16 mouse cellular contexts compared by ENCODE assay signal in genomic region chr15:83257906-83258305, GRCm38 (mm10). TPM values are rescaled to one million over a fixed set of nuclear protein-coding genes. Genes with fewer than 3 reads are reported as not detected.
DNase-seq lines count a peak whose midpoint lies in the region; ATAC-seq and TF ChIP-seq lines count a peak whose summit lies in the region.
"Had no signal": no experiment of that assay in that cellular context is flagged by ENCODE, and none has a peak within 500 bp of the region (broad histone marks: within the 10 kb centered on the region; RNA-seq: fewer than 3 reads in every experiment).

No protein-coding gene starts in this region.

- 60% methylated on average over 13 of the region's 13 CpGs for WGBS in limb, embryonic 14.5 days
- WGBS in limb, embryonic 10.5 days = 88% methylated on average over 13 of the region's 13 CpGs
- WGBS in stomach, embryonic 14.5 days = 68% methylated on average over 13 of the region's 13 CpGs
- 55% methylated on average over 13 of the region's 13 CpGs for WGBS in stomach, postnatal 0 days

- H3K27me3 ChIP-seq in limb, embryonic 14.5 days (ENCODE audit: control insufficient read depth, insufficient read depth, low read length) = no peaks in the 10 kb centered on the region
- peaks cover 8% of the 10 kb centered on the region for H3K27me3 ChIP-seq in limb, embryonic 10.5 days (ENCODE audit: low read depth, poor library complexity, severe bottlenecking)
- H3K27me3 ChIP-seq in stomach, embryonic 14.5 days (ENCODE audit: control insufficient read depth, insufficient read depth, low read length) = no peaks in the 10 kb centered on the region
- no peaks in the 10 kb centered on the region for H3K27me3 ChIP-seq in stomach, postnatal 0 days (ENCODE audit: control insufficient read depth, insufficient read depth, low read length)
- H3K27me3 ChIP-seq: midbrain, embryonic 15.5 days had no signal

- no peak for TF ChIP-seq CTCF in stomach, postnatal 0 days (IDR thresholded peaks at IDR 0.05; ENCODE audit: low read depth)

- ATAC-seq in limb, embryonic 14.5 days (ENCODE audit: low FRiP score, low read depth) = no peak
- no peak for ATAC-seq in stomach, embryonic 14.5 days (ENCODE audit: insufficient number of reproducible peaks, insufficient read depth, low FRiP score, low read depth)
- no peak for ATAC-seq in stomach, postnatal 0 days (ENCODE audit: low FRiP score, low TSS enrichment)
- ATAC-seq: liver, postnatal 0 days; midbrain, embryonic 15.5 days had no signal

- H3K4me2 ChIP-seq in limb, embryonic 14.5 days (replicated peaks; ENCODE audit: low read depth, low read length, severe bottlenecking) = no peak overlapping the region
- H3K4me2 ChIP-seq in stomach, embryonic 14.5 days (replicated peaks; ENCODE audit: low read depth, low read length) = no peak overlapping the region
- H3K4me2 ChIP-seq in stomach, postnatal 0 days (replicated peaks; ENCODE audit: low read depth) = no peak overlapping the region
- H3K4me2 ChIP-seq: midbrain, embryonic 15.5 days; neural tube, embryonic 13.5 days had no signal

- H3K27ac ChIP-seq in limb, embryonic 14.5 days (replicated peaks; ENCODE audit: low read depth, low read length) = no peak overlapping the region
- H3K27ac ChIP-seq in limb, embryonic 10.5 days = no peak overlapping the region
- H3K27ac ChIP-seq in stomach, embryonic 14.5 days (ENCODE audit: low read length) = peak overlapping the region; percentile 44; the same call in 1 of the 2 replicates
- no peak overlapping the region for H3K27ac ChIP-seq in stomach, postnatal 0 days (replicated peaks)
- H3K27ac ChIP-seq: midbrain, embryonic 15.5 days; neural tube, embryonic 13.5 days had no signal

- H3K9ac ChIP-seq in limb, embryonic 14.5 days (ENCODE audit: low read depth, low read length, severe bottlenecking) = no peak overlapping the region
- no peak overlapping the region for H3K9ac ChIP-seq in stomach, embryonic 14.5 days (replicated peaks; ENCODE audit: low read depth, low read length)
- H3K9ac ChIP-seq in stomach, postnatal 0 days (ENCODE audit: low read length) = no peak overlapping the region
- H3K9ac ChIP-seq: liver, postnatal 0 days; midbrain, embryonic 15.5 days; neural tube, embryonic 13.5 days had no signal

- DNase-seq in cerebellum, postnatal 10 days = peak; percentile 44 to 49
- DNase-seq in cerebellum, postnatal 36 days = no peak
- peak; percentile 13 to 36 for DNase-seq in heart, postnatal 14 days
- DNase-seq in heart, postnatal 25 days (ENCODE audit: low spot score) = no peak
- peak; percentile 31 for DNase-seq in limb, embryonic 14.5 days (ENCODE audit: low spot score)
- DNase-seq in limb, embryonic 10.5 days (ENCODE audit: low spot score) = no peak
- no peak for DNase-seq in stomach, postnatal 0 days (ENCODE audit: low spot score)
- DNase-seq: adrenal gland, postnatal 36 days; cerebellum, adult 11 months; layer of hippocampus, adult 9-11 months; liver, postnatal 0 days; retina, postnatal 1 day had no signal

- no peaks in the 10 kb centered on the region for H3K36me3 ChIP-seq in limb, embryonic 14.5 days (ENCODE audit: control insufficient read depth, insufficient read depth, low read length)
- H3K36me3 ChIP-seq in limb, embryonic 10.5 days = no peaks in the 10 kb centered on the region
- no peaks in the 10 kb centered on the region for H3K36me3 ChIP-seq in stomach, embryonic 14.5 days (ENCODE audit: control insufficient read depth, insufficient read depth, low read length)
- H3K36me3 ChIP-seq in stomach, postnatal 0 days (ENCODE audit: control insufficient read depth, insufficient read depth, low read length) = no peaks in the 10 kb centered on the region
- H3K36me3 ChIP-seq: midbrain, embryonic 15.5 days; neural tube, embryonic 13.5 days had no signal

- TF ChIP-seq EP300 in stomach, postnatal 0 days (optimal IDR thresholded peaks at IDR 0.05) = no peak

- no peak for TF ChIP-seq POLR2A in limb, embryonic 14.5 days (IDR thresholded peaks at IDR 0.05; ENCODE audit: borderline replicate concordance, extremely low read depth, insufficient read depth, insufficient read length)

- H3K4me1 ChIP-seq in limb, embryonic 14.5 days (ENCODE audit: control insufficient read depth, insufficient read depth, low read length) = no peaks in the 10 kb centered on the region
- no peaks in the 10 kb centered on the region for H3K4me1 ChIP-seq in limb, embryonic 10.5 days
- H3K4me1 ChIP-seq in stomach, embryonic 14.5 days (ENCODE audit: control insufficient read depth, insufficient read depth, low read length) = no peaks in the 10 kb centered on the region
- H3K4me1 ChIP-seq in stomach, postnatal 0 days (replicated peaks; ENCODE audit: control insufficient read depth, insufficient read depth) = no peaks in the 10 kb centered on the region
- H3K4me1 ChIP-seq: midbrain, embryonic 15.5 days; neural tube, embryonic 13.5 days had no signal

- intact Hi-C loops in heart, postnatal 14 days (cut with DNase I) = no loop called here
- intact Hi-C loops in heart, postnatal 25 days (cut with DNase I) = no loop called here

- no peaks in the 10 kb centered on the region for H3K9me3 ChIP-seq in limb, embryonic 14.5 days (ENCODE audit: control insufficient read depth, low read length)
- H3K9me3 ChIP-seq in limb, embryonic 10.5 days (replicated peaks) = no peaks in the 10 kb centered on the region
- 0 out of 2 replicates have a peak, but pooled peaks cover 2% of the 10 kb centered on the region for H3K9me3 ChIP-seq in stomach, embryonic 14.5 days (ENCODE audit: control insufficient read depth, low read depth, low read length)
- no peaks in the 10 kb centered on the region for H3K9me3 ChIP-seq in stomach, postnatal 0 days (ENCODE audit: control insufficient read depth, low read length)
- H3K9me3 ChIP-seq: midbrain, embryonic 15.5 days; neural tube, embryonic 13.5 days had no signal

- no peak overlapping the region for H3K4me3 ChIP-seq in limb, embryonic 14.5 days (replicated peaks; ENCODE audit: low read length)
- no peak overlapping the region for H3K4me3 ChIP-seq in limb, embryonic 10.5 days
- no peak overlapping the region for H3K4me3 ChIP-seq in stomach, embryonic 14.5 days (ENCODE audit: low read depth, low read length)
- no peak overlapping the region for H3K4me3 ChIP-seq in stomach, postnatal 0 days (ENCODE audit: low read depth, low read length)
- H3K4me3 ChIP-seq: midbrain, embryonic 15.5 days; neural tube, embryonic 13.5 days had no signal

RNA-seq across cellular contexts. Expression of gene A4galt, which starts 6.3 kb away (rescaled TPM):
- 1 to 10 TPM; 4.9 to 5.1 TPM for total RNA-seq in heart, postnatal 14 days (2021)
- total RNA-seq in heart, postnatal 25 days (2021) = 1 to 10 TPM; 4.8 to 6.5 TPM
- 2.9 and 3.5 TPM in 2 replicates for polyA plus RNA-seq in limb, embryonic 14.5 days (2012; rRNA removed)
- polyA plus RNA-seq in limb, embryonic 14.5 days (2014; fragmentation: Nextera tagmentation; extraction: Ambion mirVana) = 1.4 and 2.7 TPM in 2 replicates
- polyA plus RNA-seq in limb, embryonic 10.5 days (2016; fragmentation: Nextera tagmentation; extraction: Ambion mirVana) = not detected in 2 replicates
- 9.6 and 13.4 TPM in 2 replicates for polyA plus RNA-seq in stomach, embryonic 14.5 days (2014; fragmentation: Nextera tagmentation; extraction: Ambion mirVana)
- polyA plus RNA-seq in stomach, postnatal 0 days (2015; fragmentation: Nextera tagmentation; extraction: Ambion mirVana) = 23.0 and 24.4 TPM in 2 replicates
- total RNA-seq: hematopoietic stem cell, adult 5-6 weeks had no signal

Comparison
In these comparisons a context has a peak if more than half of its experiments do, and no peak if none do; other contexts are left out.
1. DNase-seq: peak in cerebellum, postnatal 10 days (2 of 2), heart, postnatal 14 days (2 of 2) and limb, embryonic 14.5 days (single experiment); none in cerebellum, postnatal 36 days (0 of 2), heart, postnatal 25 days (single experiment), limb, embryonic 10.5 days (single experiment) and stomach, postnatal 0 days (single experiment).